Mouse (Mus musculus) ZHBTc4 (cell line): ENCODE data around the gene Grk1.
A peak's percentile ranks its signal among the peaks of the same experiment; 100 is the strongest.

Source experiments
- DNase-seq: peaks from one replicate; pipeline ENCODE4 v3.0.0-alpha.2; 2011; ENCODE audit warnings: low read depth, low spot score

Grk1 gene

DNA sequence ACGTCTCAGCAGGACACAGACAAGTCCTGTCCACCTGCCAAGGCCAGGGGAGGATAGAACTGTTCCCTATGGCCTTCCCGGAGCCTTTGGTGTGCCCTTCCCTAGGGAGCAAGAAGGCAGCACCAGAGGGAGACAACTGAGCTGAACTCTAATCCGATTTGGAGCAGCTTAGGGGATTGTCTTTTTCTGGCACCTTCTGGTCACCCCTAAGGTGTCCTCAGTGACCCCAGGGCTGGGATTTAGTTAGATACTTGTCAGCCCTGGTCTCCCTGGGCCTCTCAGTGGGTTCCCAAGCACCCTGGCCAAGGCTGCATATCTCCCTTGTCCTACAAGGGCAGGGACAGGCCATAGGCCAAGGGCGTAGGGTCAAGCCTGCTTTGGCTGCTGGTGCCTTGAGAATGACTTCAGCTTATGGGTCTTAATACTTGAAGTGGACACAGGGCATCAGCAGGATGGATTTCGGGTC, at the start of gene Grk1:
Gene Grk1 (plus strand): TSS at position 416 of the 466 bp plus-strand sequence.
- no peak for DNase-seq

DNA sequence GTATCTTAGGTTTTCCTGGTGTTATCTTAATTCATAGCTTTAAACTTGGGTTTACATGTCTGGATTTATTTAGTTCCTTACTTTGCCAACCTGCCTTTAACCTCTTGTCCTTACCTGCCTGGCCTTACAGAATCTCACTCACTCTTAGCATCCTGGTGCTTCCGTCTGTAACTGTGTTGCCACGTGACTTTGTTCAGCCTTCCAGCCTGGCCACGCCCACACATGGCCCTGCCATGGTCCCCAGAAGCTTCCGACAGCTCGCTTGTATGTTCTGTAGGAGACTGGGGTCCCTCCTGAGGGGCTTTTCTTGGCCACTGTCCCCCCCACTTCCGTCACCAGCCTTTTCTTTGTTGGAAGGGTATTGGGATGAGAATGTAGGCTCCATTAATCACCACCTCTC, 48.7 kb upstream of the Grk1 start:
- peak; percentile 69 for DNase-seq

GRCm38 (mm10) chr8:13356681-13357080, 48.2 kb upstream of the Grk1 start:
- peak; percentile 43 for DNase-seq

DNA sequence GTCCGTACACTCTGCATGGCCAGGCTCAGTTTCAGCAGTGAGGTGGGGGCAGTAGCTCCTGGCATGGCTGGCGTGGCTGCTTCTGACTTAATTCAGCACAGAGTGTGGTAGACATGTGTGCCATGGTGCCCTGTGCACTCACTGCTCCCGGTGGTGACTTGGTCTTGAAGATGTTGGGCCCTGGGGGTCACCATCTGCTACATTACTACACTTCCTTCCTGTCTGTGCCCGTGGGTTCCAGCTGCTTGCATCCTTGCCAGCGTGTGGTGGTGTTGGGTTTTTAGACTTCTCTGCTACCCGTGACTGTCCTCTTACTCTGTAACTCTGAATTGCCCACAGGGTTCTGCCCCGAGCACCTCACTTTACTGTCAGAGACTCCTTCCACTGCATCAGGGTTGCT, 44.7 kb upstream of the Grk1 start:
- DNase-seq = no peak

- peak; percentile 89 for DNase-seq
These were observed 43.0 kb upstream of the Grk1 start for GRCm38 (mm10) chr8:13361865-13362264.

GRCm38 (mm10) chr8:13373151-13373662, 31.7 kb upstream of the Grk1 start:
- DNase-seq = no peak

- no peak for DNase-seq
These were observed 23.3 kb upstream of the Grk1 start for GRCm38 (mm10) chr8:13381630-13382029.

GRCm38 (mm10) chr8:13382536-13382935, 22.3 kb upstream of the Grk1 start:
- no peak for DNase-seq

DNA sequence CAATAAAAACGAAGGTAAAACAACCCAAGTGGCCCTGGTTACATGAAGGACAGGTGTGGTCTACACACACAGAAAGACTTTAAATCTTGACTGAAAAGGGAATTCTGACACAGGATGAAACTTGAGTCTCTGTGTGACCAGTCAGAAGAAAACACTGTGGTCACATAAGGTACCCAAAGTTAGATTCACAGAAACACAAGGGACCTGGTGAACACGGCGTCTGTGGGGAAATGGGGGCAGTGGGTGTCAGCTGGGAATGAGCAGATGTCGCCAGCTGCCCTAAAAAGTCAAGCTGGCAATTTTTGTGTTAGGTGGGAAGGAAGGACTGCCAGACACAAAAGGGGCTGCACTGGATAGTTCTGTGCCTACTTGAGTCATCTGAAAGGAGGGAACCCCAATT, 21.9 kb upstream of the Grk1 start:
- DNase-seq = no peak

DNA sequence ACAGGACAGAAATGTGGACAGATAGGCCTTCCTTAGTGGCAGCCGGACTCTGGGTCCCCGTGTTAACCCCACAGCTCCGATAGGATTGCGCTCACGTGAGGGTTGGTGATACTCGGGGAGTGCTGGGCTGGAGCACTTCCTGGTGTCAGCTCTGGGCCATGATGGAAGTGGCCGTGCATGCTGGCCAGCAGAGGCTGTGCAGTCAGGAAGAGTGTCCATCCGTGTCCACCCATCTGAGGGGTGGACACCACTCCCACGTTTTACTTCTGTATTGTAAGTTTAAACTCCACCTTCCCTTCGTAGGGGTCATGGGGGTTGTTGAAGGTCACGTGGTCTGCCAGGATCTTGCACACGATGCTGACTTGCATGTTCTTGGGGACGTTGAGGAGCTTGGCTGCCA, 18.5 kb upstream of the Grk1 start:
- DNase-seq = no peak

GRCm38 (mm10) chr8:13387728-13388127, 17.2 kb upstream of the Grk1 start:
- DNase-seq = no peak

GRCm38 (mm10) chr8:13388744-13389143, 16.1 kb upstream of the Grk1 start:
- DNase-seq = no peak

GRCm38 (mm10) chr8:13393869-13394268, 11.0 kb upstream of the Grk1 start:
- no peak for DNase-seq

DNA sequence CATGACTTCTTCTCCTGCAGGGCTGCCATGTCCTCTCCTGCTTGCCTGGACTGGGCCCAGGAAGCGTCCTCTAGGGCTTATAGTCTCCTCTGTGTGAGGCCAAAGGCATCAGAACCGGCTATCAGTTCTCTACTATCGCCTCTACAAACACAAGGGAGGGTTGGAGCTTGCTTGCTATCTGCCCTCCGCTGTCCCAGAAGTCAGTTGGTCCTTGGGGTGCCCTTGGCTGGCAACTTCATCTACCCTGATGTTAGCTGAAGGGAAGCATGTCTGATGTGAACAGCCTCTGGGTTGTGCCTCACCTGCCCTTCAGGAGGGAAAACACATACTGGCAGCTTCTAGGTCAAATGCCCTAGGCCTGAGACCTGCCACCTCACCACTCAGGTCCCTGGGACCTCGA, 8.2 kb upstream of the Grk1 start, which contains the start of gene Atp4b:
Gene Atp4b (minus strand): TSS at position 101 of the 400 bp plus-strand sequence.
- DNase-seq = no peak

- DNase-seq = no peak
These were observed 1.4 kb upstream of the Grk1 start for GRCm38 (mm10) chr8:13403517-13403916.

DNA sequence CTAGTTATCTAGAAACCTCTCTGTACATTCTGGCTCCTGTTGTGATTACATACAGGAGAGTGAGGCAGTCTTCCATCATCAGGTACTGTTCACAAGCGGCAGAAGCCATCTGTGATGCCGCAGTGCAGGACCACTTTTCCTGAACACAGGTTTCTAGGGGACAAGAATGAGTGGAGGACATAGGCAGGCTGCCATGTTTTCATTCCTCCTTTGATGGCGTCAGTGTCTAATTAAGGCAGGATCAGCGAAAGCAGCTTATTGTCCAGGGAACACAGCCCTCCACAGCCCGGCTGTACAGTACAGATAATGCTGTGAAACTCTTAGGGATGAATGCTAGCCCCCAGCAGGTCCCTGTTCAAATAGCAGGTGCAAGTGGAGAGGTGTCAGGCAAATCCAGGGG, 1.1 kb downstream of the Grk1 start:
- no peak for DNase-seq

- peak; percentile 85 for DNase-seq
These were observed 6.7 kb downstream of the Grk1 start for GRCm38 (mm10) chr8:13411597-13411996.

DNA sequence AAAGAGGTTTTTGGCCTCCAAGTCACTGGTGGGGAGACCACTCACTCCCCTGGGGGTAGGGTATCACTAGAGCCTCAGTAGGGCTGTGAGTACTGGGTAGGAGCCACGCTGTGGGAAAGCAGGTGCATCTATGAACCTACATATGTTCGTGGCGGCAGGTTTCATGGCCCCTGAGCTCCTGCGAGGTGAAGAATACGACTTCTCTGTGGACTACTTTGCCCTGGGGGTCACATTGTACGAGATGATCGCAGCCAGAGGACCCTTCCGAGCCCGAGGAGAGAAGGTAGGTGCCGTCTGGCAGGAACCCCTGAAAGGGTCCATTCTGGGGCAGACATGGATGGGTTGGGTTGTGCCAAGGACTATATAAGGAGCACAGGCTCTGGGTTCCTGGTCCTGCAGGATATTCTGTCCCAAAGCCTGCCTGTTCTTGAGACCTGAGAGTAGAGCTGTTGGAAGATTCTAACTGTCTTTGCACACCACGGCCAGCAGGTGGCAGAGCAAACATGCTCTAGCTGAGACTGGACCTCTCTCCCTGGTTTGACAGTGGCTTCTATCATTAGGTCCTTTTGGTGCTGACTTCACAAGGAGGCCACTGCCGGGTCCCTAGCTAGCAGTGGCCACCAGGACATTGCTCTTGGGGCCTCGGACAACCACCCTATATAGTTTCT, 8.1 kb downstream of the Grk1 start:
- peak; percentile 83 for DNase-seq

DNA sequence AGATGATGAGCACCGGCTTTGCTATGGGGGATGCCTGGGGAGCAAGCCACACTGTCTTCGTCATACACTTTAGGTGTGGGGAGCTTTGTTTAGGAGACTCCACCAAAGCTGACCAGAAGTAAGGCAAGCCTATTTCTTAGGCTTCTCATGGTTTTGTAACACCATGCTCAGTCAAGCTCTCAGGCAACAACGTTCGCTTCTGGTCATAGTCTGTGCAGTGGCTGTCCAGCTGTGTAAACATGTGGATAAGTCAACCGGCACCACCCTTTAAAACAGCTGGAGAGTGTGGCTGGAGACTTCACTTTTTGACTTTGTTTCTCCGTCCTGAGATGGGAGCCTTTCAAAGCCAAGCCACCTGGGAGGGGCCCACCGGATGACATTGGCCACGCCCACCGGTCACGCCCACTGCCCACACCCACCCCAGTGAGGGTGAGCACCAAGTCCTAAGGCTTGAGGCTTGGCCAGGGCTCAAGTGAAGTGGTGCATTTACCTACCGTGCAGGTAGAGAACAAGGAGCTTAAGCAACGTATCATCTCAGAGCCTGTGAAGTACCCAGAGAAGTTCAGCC, 9.0 kb downstream of the Grk1 start:
- DNase-seq = peak; percentile 21

- DNase-seq = no peak
These were observed 11.0 kb downstream of the Grk1 start for GRCm38 (mm10) chr8:13415879-13416278.

GRCm38 (mm10) chr8:13419111-13419639, 14.3 kb downstream of the Grk1 start:
- DNase-seq = no peak

DNA sequence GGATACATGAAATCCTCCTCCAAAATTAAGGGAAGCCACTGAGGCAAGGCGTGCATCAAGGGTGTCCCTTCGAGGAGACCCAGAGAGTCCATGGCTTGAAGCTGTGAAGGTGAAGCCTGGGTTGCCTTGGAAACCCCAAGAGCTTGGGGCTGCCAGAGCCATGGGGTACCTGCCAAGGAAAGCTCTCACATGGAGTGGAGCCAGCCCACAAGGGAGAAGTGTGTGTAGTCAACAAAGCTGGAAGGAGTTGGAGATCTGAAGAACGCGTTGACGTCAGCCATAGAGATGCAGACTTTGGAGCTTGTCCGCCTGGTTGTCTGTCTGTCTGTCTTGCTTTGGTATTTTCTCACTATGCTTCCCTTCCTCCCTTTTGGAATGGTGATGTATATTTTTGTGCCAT, 16.1 kb downstream of the Grk1 start:
- no peak for DNase-seq

DNA sequence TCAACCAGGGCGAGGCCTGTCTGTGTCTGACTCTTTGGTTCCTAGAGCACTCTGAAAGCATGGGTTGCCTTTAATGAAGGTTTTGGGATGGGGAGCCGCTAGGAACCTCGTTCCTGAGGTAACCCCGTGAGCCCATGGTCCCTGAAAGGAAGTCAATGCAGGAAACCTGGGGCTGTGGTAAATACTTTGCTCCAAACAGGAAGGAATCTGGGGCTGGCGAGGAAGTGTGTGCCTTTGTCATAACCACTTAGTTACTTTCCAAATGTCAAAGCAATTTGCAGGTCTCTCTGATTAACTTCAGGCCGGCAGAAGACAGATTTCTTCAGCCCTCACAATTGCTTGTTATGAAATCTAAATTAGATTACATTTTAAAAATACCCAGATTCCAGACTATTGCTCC, 22.5 kb downstream of the Grk1 start:
- no peak for DNase-seq
